Mouse (Mus musculus) gastrocnemius, adult 8-10 months (tissue): ENCODE results near the gene Oog3. TPM values are rescaled to one million over a fixed set of nuclear protein-coding genes. Genes with fewer than 3 reads are reported as not detected.

ENCODE experiments used
- DNase-seq, 2 experiments: peaks; one replicate each; pipeline ENCODE4 v3.0.0; 2022; ENCODE audit warnings: low spot score in 2 of 2
- total RNA-seq, 4 experiments: library from RNA; stranded (reverse); gene quantifications; 2 replicates each; pipeline ENCODE4 v1.2.4; 2022

The Oog3 gene
- not detected for total RNA-seq

GRCm38 (mm10) chr4:144162563-144162962, at the start of gene Oog3:
TSS of gene Oog3 (minus strand) at chr4:144162663.
- no peak for DNase-seq

DNA sequence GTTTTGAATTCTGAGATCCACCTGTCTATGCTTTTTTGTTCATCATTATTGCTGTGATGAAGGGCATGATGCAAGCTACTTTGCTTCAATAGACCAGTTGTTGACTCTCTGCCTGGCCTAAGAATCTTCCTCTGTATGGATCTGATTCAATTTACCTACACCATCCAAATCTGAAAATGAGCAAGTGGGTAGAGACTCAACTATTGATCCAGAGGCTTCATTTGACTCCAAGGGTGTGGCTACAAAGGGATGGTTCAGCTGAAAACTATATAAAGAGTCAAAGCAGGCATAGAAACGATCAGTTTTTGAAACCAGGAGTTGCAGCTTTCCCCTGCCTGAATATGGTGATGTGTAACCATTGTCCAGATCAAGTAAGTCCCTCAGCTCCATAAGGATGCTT, 28.0 kb upstream of the Oog3 start, which contains the start of gene Oog2:
Gene Oog2 (plus strand): TSS at position 301 of the 400 bp plus-strand sequence.
- no peak for DNase-seq

Other genes with a start within 250 kb of the Oog3 start
- gene Pramef25, start 211.6 kb downstream of the Oog3 start, total RNA-seq: not detected
- not detected for gene Gm13101, start 195.7 kb downstream of the Oog3 start, total RNA-seq
- not detected for gene Pramef17, start 168.3 kb downstream of the Oog3 start, total RNA-seq
- gene Pramel4, start 103.5 kb downstream of the Oog3 start, total RNA-seq: not detected
- gene Gm13102, start 56.2 kb downstream of the Oog3 start, total RNA-seq: not detected
- not detected for gene Oog2, start 28.1 kb upstream of the Oog3 start, total RNA-seq
- gene C87977, start 50.7 kb upstream of the Oog3 start, total RNA-seq: not detected
- not detected for gene Pramel5, start 117.8 kb upstream of the Oog3 start, total RNA-seq
- gene Gm13128, start 167.6 kb upstream of the Oog3 start, total RNA-seq: not detected
- gene Gm13119, start 195.3 kb upstream of the Oog3 start, total RNA-seq: not detected
- not detected for gene Pramef20, start 215.3 kb upstream of the Oog3 start, total RNA-seq
- not detected for gene Pramef12, start 245.8 kb upstream of the Oog3 start, total RNA-seq